Mouse (Mus musculus): ENCODE data around the gene Zfp467.

DNA sequence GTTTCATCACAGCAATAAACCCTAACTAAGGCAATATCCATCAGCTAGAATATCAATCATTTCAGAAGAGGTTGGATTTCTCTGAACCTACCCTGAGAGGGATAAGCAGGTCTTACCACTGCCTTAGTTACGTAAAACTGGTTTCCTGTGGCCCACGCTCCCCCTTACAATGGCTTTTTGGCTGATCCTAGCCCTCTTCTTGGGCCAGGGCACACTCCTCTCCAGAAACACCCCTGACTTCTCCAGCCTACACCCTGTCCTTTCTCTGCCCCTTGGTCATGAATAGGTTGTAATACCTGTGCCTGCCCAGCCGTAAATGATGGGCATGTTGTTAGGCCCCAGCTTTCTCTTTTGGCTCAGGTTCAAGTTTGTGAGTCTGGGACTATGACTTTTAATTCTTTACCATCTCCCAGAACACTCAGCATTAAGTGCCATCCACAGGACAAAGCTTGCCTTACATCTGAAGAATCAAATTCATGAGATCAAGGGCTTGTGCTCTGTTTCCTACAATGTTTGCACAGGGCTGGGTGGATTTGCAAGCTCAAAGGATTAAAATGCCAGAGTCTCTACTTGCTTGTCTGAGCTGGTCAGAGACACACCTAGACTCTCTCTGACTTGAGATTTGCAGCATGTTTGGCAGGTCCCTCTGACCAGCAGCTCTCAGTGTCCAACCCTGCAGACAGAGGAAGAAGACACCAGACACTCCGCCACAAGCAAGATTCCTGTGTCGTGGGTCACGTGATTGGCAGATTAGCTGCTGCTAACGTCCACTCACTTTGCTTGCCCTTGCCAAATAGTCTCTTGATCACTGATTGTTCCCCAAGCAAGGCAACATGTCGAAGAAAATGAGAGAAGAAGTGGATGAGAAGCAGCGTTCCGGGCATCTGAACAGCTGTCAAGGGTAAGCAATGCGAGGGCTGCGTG, 12.5 kb downstream of the Zfp467 start:
- TF ChIP-seq MXI1 (IDR thresholded peaks at IDR 0.05; ENCODE audit: low read depth, low read length) (no peak), CTCF (conservative IDR thresholded peaks at IDR 0.05 in 1 of 2, IDR thresholded peaks at IDR 0.05 in 1 of 2; ENCODE audit: low read depth in 2 of 2, low read length in 2 of 2) (no peak)

All from CH12.LX (cell line).